Mouse (Mus musculus): ENCODE measurements around the gene Oca2. TPM values are rescaled to one million over a fixed set of nuclear protein-coding genes. Genes with fewer than 3 reads are reported as not detected.

Gene Oca2
- total and polyA plus RNA-seq, 3 experiments: 0.38 TPM; not detected in 2

GRCm38 (mm10) chr7:56257875-56258441 is 18.4 kb downstream of the Oca2 start:
- peaks cover 9% of the 10 kb centered on the region for H3K27me3 ChIP-seq (replicated peaks)
- dilution Hi-C loops (cut with MboI; ENCODE audit: extremely low pct_ligation_motif_present, extremely low pct_unique_long_range_greater_than_20kb, low sequenced_read_pairs) (no loop called here), in situ Hi-C loops (cut with MboI; ENCODE audit: low pct_ligation_motif_present, low pct_unique_long_range_greater_than_20kb, low sequenced_read_pairs) (no loop called here)
- H3K9ac ChIP-seq (ENCODE audit: insufficient read depth, low read depth): no peak overlapping the region
- H3K36me3 ChIP-seq (replicated peaks in 1 of 2; ENCODE audit: control insufficient read depth in 1 of 2, insufficient read depth in 1 of 2, low read length in 1 of 2): no peaks in the 10 kb centered on the region
- no peak for DNase-seq (ENCODE audit: extremely low read depth)
- H3K4me2 ChIP-seq (ENCODE audit: insufficient read depth, low read depth, poor library complexity, severe bottlenecking): no peak overlapping the region
- no peak overlapping the region for H3K4me3 ChIP-seq (replicated peaks in 1 of 3; ENCODE audit: low read depth in 2 of 3, low read length in 2 of 3, poor library complexity in 1 of 3)
- H3K4me1 ChIP-seq (ENCODE audit: control insufficient read depth in 1 of 2, insufficient read depth in 2 of 2): peaks cover 0 to 2% of the 10 kb centered on the region in 2 experiments; a peak in 2 of 4 replicates
- H3K79me2 ChIP-seq (replicated peaks; ENCODE audit: control insufficient read depth, extremely low read depth, insufficient read depth, poor library complexity, severe bottlenecking): no peaks in the 10 kb centered on the region
- TF ChIP-seq NRF1 (IDR thresholded peaks at IDR 0.05; ENCODE audit: low read depth, low read length) (no peak), ZC3H11A (IDR thresholded peaks at IDR 0.05; ENCODE audit: low read depth, low read length) (no peak), RCOR1 (conservative IDR thresholded peaks at IDR 0.05; ENCODE audit: low read depth, low read length) (no peak), MEF2A (IDR thresholded peaks at IDR 0.05; ENCODE audit: borderline replicate concordance, low read depth, low read length) (no peak), CHD2 (IDR thresholded peaks at IDR 0.05; ENCODE audit: low read length) (no peak), RAD21 (IDR thresholded peaks at IDR 0.05; ENCODE audit: low read depth, low read length) (no peak), E2F4 (IDR thresholded peaks at IDR 0.05; ENCODE audit: insufficient replicate concordance, low read depth, low read length) (no peak), MXI1 (IDR thresholded peaks at IDR 0.05; ENCODE audit: low read depth, low read length) (no peak), JUND (conservative IDR thresholded peaks at IDR 0.05; ENCODE audit: low read depth, low read length) (no peak)
- H3K9me3 ChIP-seq (replicated peaks; ENCODE audit: low read length): no peaks in the 10 kb centered on the region
- no peak overlapping the region for H3K27ac ChIP-seq (ENCODE audit: insufficient read depth, low read depth)

GRCm38 (mm10) chr7:56277506-56277905 is 37.9 kb downstream of the Oca2 start:
- H3K36me3 ChIP-seq (replicated peaks in 1 of 2; ENCODE audit: control insufficient read depth in 1 of 2, insufficient read depth in 1 of 2, low read length in 1 of 2): no peaks in the 10 kb centered on the region
- no peak overlapping the region for H3K9ac ChIP-seq (ENCODE audit: insufficient read depth, low read depth)
- in situ Hi-C loops (cut with MboI; ENCODE audit: low pct_ligation_motif_present, low pct_unique_long_range_greater_than_20kb, low sequenced_read_pairs): no loop called here
- no peaks in the 10 kb centered on the region for H3K4me1 ChIP-seq (ENCODE audit: control insufficient read depth in 1 of 2, insufficient read depth in 2 of 2)
- H3K27ac ChIP-seq (ENCODE audit: insufficient read depth, low read depth): no peak overlapping the region
- H3K4me2 ChIP-seq (ENCODE audit: insufficient read depth, low read depth, poor library complexity, severe bottlenecking): no peak overlapping the region
- no peak overlapping the region for H3K4me3 ChIP-seq (replicated peaks in 1 of 3; ENCODE audit: low read depth in 2 of 3, low read length in 2 of 3, poor library complexity in 1 of 3)
- no peaks in the 10 kb centered on the region for H3K79me2 ChIP-seq (replicated peaks; ENCODE audit: control insufficient read depth, extremely low read depth, insufficient read depth, poor library complexity, severe bottlenecking)
- dilution Hi-C loops (cut with MboI; ENCODE audit: extremely low pct_ligation_motif_present, extremely low pct_unique_long_range_greater_than_20kb, low sequenced_read_pairs): no loop called here
- no peak for DNase-seq (ENCODE audit: extremely low read depth)
- no peak for TF ChIP-seq TBP (conservative IDR thresholded peaks at IDR 0.05; ENCODE audit: low read depth, low read length)
- TF ChIP-seq E2F4 (IDR thresholded peaks at IDR 0.05; ENCODE audit: insufficient replicate concordance, low read depth, low read length): no peak
- TF ChIP-seq MYC (IDR thresholded peaks at IDR 0.05; ENCODE audit: low read depth, low read length): no peak
- no peak for TF ChIP-seq GABPA (IDR thresholded peaks at IDR 0.05; ENCODE audit: insufficient replicate concordance, low read depth, low read length)
- no peak for TF ChIP-seq MXI1 (IDR thresholded peaks at IDR 0.05; ENCODE audit: low read depth, low read length)
- no peak for TF ChIP-seq ZKSCAN1 (IDR thresholded peaks at IDR 0.05; ENCODE audit: borderline replicate concordance, low read depth, low read length)
- TF ChIP-seq ZNF384 (IDR thresholded peaks at IDR 0.05; ENCODE audit: low read depth, low read length): no peak
- no peak for TF ChIP-seq SMC3 (IDR thresholded peaks at IDR 0.05; ENCODE audit: low read depth, low read length)
- no peak for TF ChIP-seq EP300 (IDR thresholded peaks at IDR 0.05; ENCODE audit: low read length)
- TF ChIP-seq JUND (conservative IDR thresholded peaks at IDR 0.05; ENCODE audit: low read depth, low read length): no peak
- TF ChIP-seq UBTF (IDR thresholded peaks at IDR 0.05; ENCODE audit: low read depth, low read length): no peak
- no peak for TF ChIP-seq POLR2AphosphoS2 (IDR thresholded peaks at IDR 0.05; ENCODE audit: low read depth, low read length)
- no peak for TF ChIP-seq NELFE (IDR thresholded peaks at IDR 0.05; ENCODE audit: low read depth, low read length)
- no peaks in the 10 kb centered on the region for H3K9me3 ChIP-seq (replicated peaks; ENCODE audit: low read length)
- peaks cover 11% of the 10 kb centered on the region for H3K27me3 ChIP-seq (replicated peaks)

All from CH12.LX (cell line).